Mouse (Mus musculus): ENCODE measurements around the gene Gm45140. TPM values are rescaled to one million over a fixed set of nuclear protein-coding genes. Genes with fewer than 3 reads are reported as not detected.

Gene Gm45140
- polyA plus RNA-seq, 1 experiment from 2014 or later: 3.7 TPM

- no peaks in the 10 kb centered on the region for H3K36me3 ChIP-seq (ENCODE audit: control insufficient read depth, insufficient read depth, low read length)
- no peaks in the 10 kb centered on the region for H3K27me3 ChIP-seq (replicated peaks; ENCODE audit: control insufficient read depth, insufficient read depth, low read length)
- WGBS: 90% methylated on average over 6 of the region's 6 CpGs
These were observed 36.0 kb downstream of the Gm45140 start for GRCm38 (mm10) chr6:87799576-87799975.

DNA sequence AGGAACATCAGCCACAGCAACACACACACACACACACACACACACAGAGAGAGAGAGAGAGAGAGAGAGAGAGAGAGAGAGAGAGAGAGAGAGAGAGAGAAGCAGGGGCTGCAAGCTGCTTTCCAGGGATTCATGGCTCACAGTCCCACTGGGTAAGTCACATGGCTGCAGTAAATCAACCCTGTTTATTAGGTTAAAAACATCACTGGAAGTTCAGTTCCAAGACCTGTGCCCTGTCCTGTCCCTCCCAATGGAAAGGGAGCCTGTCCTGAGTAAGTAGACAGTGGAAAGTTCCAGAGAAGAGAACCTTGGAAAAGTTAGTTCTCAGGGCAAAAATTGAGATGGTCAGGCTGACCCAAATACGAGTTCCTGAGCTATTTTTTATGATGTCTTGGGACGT is 38.3 kb downstream of the Gm45140 start:
- WGBS: 10% methylated on average over 2 of the region's 2 CpGs
- Histone ChIP-seq H3K9me3 (ENCODE audit: control insufficient read depth, low read length) (no peaks in the 10 kb centered on the region), H3K4me3 (ENCODE audit: low read depth, low read length) (no peak overlapping the region), H3K4me1 (replicated peaks; ENCODE audit: control insufficient read depth, insufficient read depth, low read length) (no peaks in the 10 kb centered on the region), H3K4me2 (ENCODE audit: low read length) (no peak overlapping the region), H3K27ac (ENCODE audit: low read depth) (no peak overlapping the region), H3K27me3 (replicated peaks; ENCODE audit: control insufficient read depth, insufficient read depth, low read length) (no peaks in the 10 kb centered on the region), H3K9ac (ENCODE audit: low read length) (no peak overlapping the region), H3K36me3 (ENCODE audit: control insufficient read depth, insufficient read depth, low read length) (peaks cover 4% of the 10 kb centered on the region; the same call in 1 of the 2 replicates)
- no peak for DNase-seq (ENCODE audit: low spot score)
- no peak for ATAC-seq (replicated peaks; ENCODE audit: low FRiP score, low TSS enrichment, low read depth)

More at GRCm38 (mm10) chr6:87799576-87799975, 36.0 kb downstream of the Gm45140 start:
- Histone ChIP-seq H3K4me1 (replicated peaks; ENCODE audit: control insufficient read depth, insufficient read depth, low read length) (no peaks in the 10 kb centered on the region), H3K9me3 (ENCODE audit: control insufficient read depth, low read length) (no peaks in the 10 kb centered on the region), H3K4me3 (ENCODE audit: low read depth, low read length) (no peak overlapping the region), H3K9ac (ENCODE audit: low read length) (no peak overlapping the region), H3K27ac (ENCODE audit: low read depth) (no peak overlapping the region), H3K4me2 (ENCODE audit: low read length) (no peak overlapping the region)
- ATAC-seq (replicated peaks; ENCODE audit: low FRiP score, low TSS enrichment, low read depth) (no peak), DNase-seq (ENCODE audit: low spot score) (no peak)

- H3K9ac ChIP-seq (ENCODE audit: low read length): no peak overlapping the region
- no peaks in the 10 kb centered on the region for H3K4me1 ChIP-seq (replicated peaks; ENCODE audit: control insufficient read depth, insufficient read depth, low read length)
- DNase-seq (ENCODE audit: low spot score): no peak
- H3K4me2 ChIP-seq (ENCODE audit: low read length): no peak overlapping the region
- peaks cover 8% of the 10 kb centered on the region; the same call in 1 of the 2 replicates for H3K36me3 ChIP-seq (ENCODE audit: control insufficient read depth, insufficient read depth, low read length)
- H3K27me3 ChIP-seq (replicated peaks; ENCODE audit: control insufficient read depth, insufficient read depth, low read length): no peaks in the 10 kb centered on the region
- no peak overlapping the region for H3K4me3 ChIP-seq (ENCODE audit: low read depth, low read length)
- no peak overlapping the region for H3K27ac ChIP-seq (ENCODE audit: low read depth)
- 66% methylated on average over 6 of the region's 6 CpGs for WGBS
- H3K9me3 ChIP-seq (ENCODE audit: control insufficient read depth, low read length): no peaks in the 10 kb centered on the region
- ATAC-seq (replicated peaks; ENCODE audit: low FRiP score, low TSS enrichment, low read depth): no peak
These were observed 39.2 kb downstream of the Gm45140 start for GRCm38 (mm10) chr6:87796251-87796880.

DNA sequence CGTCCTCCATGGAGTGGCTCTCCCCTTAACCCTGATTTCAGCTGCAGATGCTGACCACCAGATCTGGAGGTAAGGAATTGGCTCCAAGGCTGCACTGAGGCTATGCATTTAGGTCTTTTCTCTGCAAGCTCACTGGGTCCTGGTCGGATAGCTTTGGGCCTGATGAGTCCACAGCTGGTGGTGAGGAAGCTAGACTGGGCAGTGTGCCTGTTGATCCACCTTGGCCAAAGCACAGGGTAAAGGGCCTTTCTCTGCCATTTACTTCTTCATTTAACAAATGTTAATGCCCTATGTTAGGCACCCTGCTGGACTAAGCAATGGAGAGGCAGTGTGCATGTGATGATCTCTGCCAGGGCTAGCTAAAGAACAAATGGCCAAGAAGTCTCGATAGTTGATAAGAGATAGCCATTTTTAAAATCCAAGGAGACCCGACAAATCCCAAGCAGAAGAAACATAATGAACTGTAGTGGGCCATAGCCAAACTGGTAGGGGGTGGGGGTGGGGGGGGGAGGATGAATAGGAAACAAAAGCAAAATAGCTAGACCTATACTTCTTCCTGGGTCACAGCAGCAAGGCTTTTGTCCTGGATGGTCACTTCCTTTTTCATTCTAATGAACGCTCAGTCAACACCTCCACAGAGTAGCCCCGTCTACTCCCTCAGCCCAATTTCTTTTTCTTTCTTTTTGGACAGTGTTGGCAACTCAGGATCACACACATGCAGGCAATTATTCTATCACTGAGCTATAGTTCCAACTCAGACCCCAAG is 40.0 kb downstream of the Gm45140 start:
- ATAC-seq (replicated peaks; ENCODE audit: low FRiP score, low TSS enrichment, low read depth): no peak
- peaks cover 8% of the 10 kb centered on the region; the same call in 1 of the 2 replicates for H3K36me3 ChIP-seq (ENCODE audit: control insufficient read depth, insufficient read depth, low read length)
- WGBS: 71% methylated on average over 6 of the region's 6 CpGs
- no peak overlapping the region for H3K9ac ChIP-seq (ENCODE audit: low read length)
- H3K9me3 ChIP-seq (ENCODE audit: control insufficient read depth, low read length): no peaks in the 10 kb centered on the region
- no peaks in the 10 kb centered on the region for H3K4me1 ChIP-seq (replicated peaks; ENCODE audit: control insufficient read depth, insufficient read depth, low read length)
- no peak for DNase-seq (ENCODE audit: low spot score)
- no peak overlapping the region for H3K27ac ChIP-seq (ENCODE audit: low read depth)
- no peaks in the 10 kb centered on the region for H3K27me3 ChIP-seq (replicated peaks; ENCODE audit: control insufficient read depth, insufficient read depth, low read length)
- no peak overlapping the region for H3K4me2 ChIP-seq (ENCODE audit: low read length)
- no peak overlapping the region for H3K4me3 ChIP-seq (ENCODE audit: low read depth, low read length)

DNA sequence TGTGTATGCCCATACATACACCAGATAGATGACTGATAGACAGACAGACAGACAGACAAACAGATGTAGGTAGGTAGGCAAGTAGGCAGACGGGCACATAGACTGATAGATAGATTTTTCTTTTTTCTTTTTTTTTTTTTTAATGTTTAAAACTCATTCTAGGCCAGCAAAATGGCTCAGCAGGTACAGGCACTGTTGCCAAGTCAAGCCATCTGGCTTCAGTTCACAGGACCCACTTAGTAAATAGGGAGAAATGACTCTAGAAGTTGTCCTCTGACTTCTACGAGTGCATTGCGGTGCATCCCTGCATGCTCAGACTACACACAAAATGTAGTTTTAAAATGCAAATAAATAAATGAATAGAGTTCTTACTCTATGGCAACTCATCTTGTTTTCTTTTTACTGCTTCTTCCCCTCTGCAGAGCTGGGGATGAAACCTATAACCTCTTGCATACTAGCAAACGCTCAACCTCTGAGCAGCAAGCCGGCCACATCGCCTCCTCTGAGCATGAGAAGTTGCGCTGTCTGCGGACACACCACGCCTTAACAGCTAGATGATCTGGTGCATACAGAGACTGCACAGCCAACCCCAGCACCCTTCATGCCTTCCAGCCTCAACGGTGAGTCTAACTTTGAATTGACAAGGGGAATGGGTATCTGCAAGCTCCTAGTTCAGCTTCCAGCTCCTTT is 41.6 kb downstream of the Gm45140 start:
- no peak for DNase-seq (ENCODE audit: low spot score)
- Histone ChIP-seq H3K9me3 (ENCODE audit: control insufficient read depth, low read length) (no peaks in the 10 kb centered on the region), H3K36me3 (ENCODE audit: control insufficient read depth, insufficient read depth, low read length) (peaks cover 8% of the 10 kb centered on the region; the same call in 1 of the 2 replicates), H3K4me3 (ENCODE audit: low read depth, low read length) (no peak overlapping the region), H3K4me2 (ENCODE audit: low read length) (no peak overlapping the region), H3K9ac (ENCODE audit: low read length) (no peak overlapping the region), H3K27ac (ENCODE audit: low read depth) (no peak overlapping the region), H3K27me3 (replicated peaks; ENCODE audit: control insufficient read depth, insufficient read depth, low read length) (no peaks in the 10 kb centered on the region), H3K4me1 (replicated peaks; ENCODE audit: control insufficient read depth, insufficient read depth, low read length) (peaks cover 8% of the 10 kb centered on the region)
- WGBS: 90% methylated on average over 10 of the region's 10 CpGs
- no peak for ATAC-seq (replicated peaks; ENCODE audit: low FRiP score, low TSS enrichment, low read depth)

DNA sequence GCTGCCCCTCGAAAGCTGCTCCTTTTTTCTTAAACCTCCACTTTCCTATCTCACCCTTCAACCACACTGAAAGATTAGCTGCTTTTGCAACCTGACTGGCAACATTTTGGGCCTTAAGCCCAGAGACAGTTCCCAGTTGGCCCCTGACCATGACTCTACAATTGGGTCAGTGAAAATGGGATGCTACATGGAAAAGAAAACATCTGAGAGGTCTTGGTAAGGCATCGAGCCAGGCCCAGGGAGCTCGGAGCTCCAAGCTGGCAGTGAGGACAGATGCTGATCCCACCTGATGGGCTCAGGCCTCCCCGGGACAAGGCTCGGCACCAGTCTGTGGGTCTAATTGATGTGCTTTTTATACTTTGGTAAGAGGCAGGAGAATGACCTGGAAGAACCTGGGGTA is 43.8 kb downstream of the Gm45140 start:
- no peak overlapping the region for H3K4me2 ChIP-seq (ENCODE audit: low read length)
- DNase-seq (ENCODE audit: low spot score): no peak
- no peak overlapping the region for H3K27ac ChIP-seq (ENCODE audit: low read depth)
- no peak for ATAC-seq (replicated peaks; ENCODE audit: low FRiP score, low TSS enrichment, low read depth)
- H3K36me3 ChIP-seq (ENCODE audit: control insufficient read depth, insufficient read depth, low read length): peaks cover 8% of the 10 kb centered on the region; the same call in 1 of the 2 replicates
- H3K9ac ChIP-seq (ENCODE audit: low read length): no peak overlapping the region
- H3K27me3 ChIP-seq (replicated peaks; ENCODE audit: control insufficient read depth, insufficient read depth, low read length): no peaks in the 10 kb centered on the region
- WGBS: 93% methylated on average over 5 of the region's 5 CpGs
- H3K4me3 ChIP-seq (ENCODE audit: low read depth, low read length): no peak overlapping the region
- peaks cover 9% of the 10 kb centered on the region for H3K4me1 ChIP-seq (replicated peaks; ENCODE audit: control insufficient read depth, insufficient read depth, low read length)
- H3K9me3 ChIP-seq (ENCODE audit: control insufficient read depth, low read length): no peaks in the 10 kb centered on the region

- H3K4me2 ChIP-seq (ENCODE audit: low read length): no peak overlapping the region
- no peak overlapping the region for H3K27ac ChIP-seq (ENCODE audit: low read depth)
- no peaks in the 10 kb centered on the region for H3K27me3 ChIP-seq (replicated peaks; ENCODE audit: control insufficient read depth, insufficient read depth, low read length)
- ATAC-seq (replicated peaks; ENCODE audit: low FRiP score, low TSS enrichment, low read depth) (0 out of 2 replicates have a peak, but pooled peaks have one; percentile 30), DNase-seq (ENCODE audit: low spot score) (peak; percentile 53)
- 69% methylated on average over 7 of the region's 7 CpGs for WGBS
- no peak overlapping the region for H3K4me3 ChIP-seq (ENCODE audit: low read depth, low read length)
- no peak overlapping the region for H3K9ac ChIP-seq (ENCODE audit: low read length)
- H3K36me3 ChIP-seq (ENCODE audit: control insufficient read depth, insufficient read depth, low read length): peaks cover 8% of the 10 kb centered on the region; the same call in 1 of the 2 replicates
- no peaks in the 10 kb centered on the region for H3K9me3 ChIP-seq (ENCODE audit: control insufficient read depth, low read length)
- peaks cover 9% of the 10 kb centered on the region for H3K4me1 ChIP-seq (replicated peaks; ENCODE audit: control insufficient read depth, insufficient read depth, low read length)
These were observed 44.7 kb downstream of the Gm45140 start for GRCm38 (mm10) chr6:87790779-87791480.

DNA sequence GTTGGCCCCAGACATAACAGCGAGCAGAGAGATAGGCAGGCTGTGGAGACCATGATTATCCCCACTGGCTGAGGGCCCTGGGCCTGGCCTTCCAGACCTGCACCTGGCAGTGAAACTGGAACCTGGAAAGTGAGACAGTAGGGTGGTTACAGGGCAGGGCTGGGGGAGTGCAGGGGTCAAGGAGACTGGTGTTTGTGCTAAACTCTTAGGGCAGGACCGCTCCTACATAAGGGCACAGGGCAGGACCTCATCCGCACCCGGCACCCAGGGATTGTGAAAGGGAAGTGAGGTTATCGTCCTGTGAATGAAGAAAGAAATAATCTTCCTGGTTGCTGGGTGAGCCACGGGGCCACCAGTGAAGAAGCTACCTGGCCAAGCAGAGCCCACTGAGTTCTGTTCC is 45.8 kb downstream of the Gm45140 start:
- Histone ChIP-seq H3K9me3 (ENCODE audit: control insufficient read depth, low read length) (no peaks in the 10 kb centered on the region), H3K4me3 (ENCODE audit: low read depth, low read length) (no peak overlapping the region), H3K9ac (ENCODE audit: low read length) (no peak overlapping the region), H3K4me1 (replicated peaks; ENCODE audit: control insufficient read depth, insufficient read depth, low read length) (peaks cover 9% of the 10 kb centered on the region), H3K27ac (ENCODE audit: low read depth) (peak overlapping the region; percentile 65), H3K36me3 (ENCODE audit: control insufficient read depth, insufficient read depth, low read length) (peaks cover 8% of the 10 kb centered on the region; the same call in 1 of the 2 replicates), H3K4me2 (ENCODE audit: low read length) (no peak overlapping the region), H3K27me3 (replicated peaks; ENCODE audit: control insufficient read depth, insufficient read depth, low read length) (no peaks in the 10 kb centered on the region)
- ATAC-seq (replicated peaks; ENCODE audit: low FRiP score, low TSS enrichment, low read depth) (peak; percentile 12; the same call in 1 of the 2 replicates), DNase-seq (ENCODE audit: low spot score) (peak; percentile 50)
- WGBS: 86% methylated on average over 6 of the region's 6 CpGs

Measured in intestine, embryonic 14.5 days (tissue).